Mouse (Mus musculus) ES-Bruce4 (cell line): ENCODE results near the gene Camsap2.

Source experiments
- CTCF ChIP-seq: IDR thresholded peaks from one replicate; pipeline ENCODE4 v1.8.1; 2011; ENCODE audit warnings: low read depth, low read length
- POLR2A ChIP-seq: IDR thresholded peaks from one replicate; pipeline ENCODE4 v1.8.1; 2011; ENCODE audit warnings: low read length; ENCODE audit not compliant: insufficient read depth

- TF ChIP-seq POLR2A: no peak
- peak; percentile 12 for TF ChIP-seq CTCF
These were observed 111.3 kb downstream of the Camsap2 start for GRCm38 (mm10) chr1:136234595-136235092.
